Mouse (Mus musculus): ENCODE data around the gene Zfp763.

GRCm38 (mm10) chr17:32998492-32998891 lies 34.7 kb downstream of the Zfp763 start:
- TF ChIP-seq CTCF (IDR thresholded peaks at IDR 0.05) (no peak), POLR2A (IDR thresholded peaks at IDR 0.05; ENCODE audit: insufficient read depth, low read depth, low read length) (no peak), EP300 (IDR thresholded peaks at IDR 0.05; ENCODE audit: insufficient read depth, low read depth, low read length) (no peak)
